Mouse (Mus musculus) hindbrain, postnatal 0 days (tissue): ENCODE data around the gene Ttc34. TPM values are rescaled to one million over a fixed set of nuclear protein-coding genes. Genes with fewer than 3 reads are reported as not detected.

Source experiments
- ATAC-seq: fragments of 200-750 bp; cut with Nextera tagmentation; 2 replicates; pipeline ENCODE4 v1.8.0; 2017; ENCODE audit warnings: mild to moderate bottlenecking, moderate TSS enrichment, moderate library complexity
- DNase-seq: peaks from one replicate; pipeline ENCODE4 v3.0.0-alpha.2; 2015; ENCODE audit warnings: low spot score
- H3K27ac ChIP-seq: fragments of 300-500 bp; sonication (generic); 2 replicates; pipeline ENCODE4 v1.5.1; 2014; ENCODE audit warnings: mild to moderate bottlenecking
- H3K27me3 ChIP-seq: fragments of 300-500 bp; sonication (generic); 2 replicates; pipeline ENCODE4 v1.6.1; 2014; ENCODE audit warnings: low read length, mixed read lengths; ENCODE audit not compliant: insufficient read depth
- H3K36me3 ChIP-seq: fragments of 300-500 bp; sonication (generic); 2 replicates; pipeline ENCODE4 v1.6.1; 2014; ENCODE audit warnings: low read length, mixed read lengths; ENCODE audit not compliant: insufficient read depth
- H3K4me1 ChIP-seq: fragments of 300-500 bp; sonication (generic); 2 replicates; pipeline ENCODE4 v1.6.1; 2014; ENCODE audit warnings: antibody characterized with exemption, low read length, mixed read lengths; ENCODE audit not compliant: insufficient read depth
- H3K4me2 ChIP-seq: fragments of 300-500 bp; sonication (generic); 2 replicates; pipeline ENCODE4 v1.6.1; 2014; ENCODE audit warnings: low read depth, mild to moderate bottlenecking, low read length, moderate library complexity, mixed read lengths
- H3K4me3 ChIP-seq: fragments of 300-500 bp; sonication (generic); 2 replicates; pipeline ENCODE4 v1.5.1; 2014; ENCODE audit warnings: low read length
- H3K9ac ChIP-seq: fragments of 300-500 bp; sonication (generic); replicated peaks from 2 replicates; pipeline ENCODE4 v1.6.1; 2014; ENCODE audit warnings: mild to moderate bottlenecking, low read length, moderate library complexity, mixed read lengths
- H3K9me3 ChIP-seq: fragments of 300-500 bp; sonication (generic); 2 replicates; pipeline ENCODE4 v1.6.1; 2016; ENCODE audit warnings: low read length, mixed read lengths
- CTCF ChIP-seq: IDR thresholded peaks from 2 replicates; pipeline ENCODE4 v1.5.1; 2016; ENCODE audit warnings: antibody characterized with exemption, control low read depth, low read depth
- WGBS: fragments of 180-500 bp; shearing (Covaris S2); extraction: QIAGEN DNeasy Blood & Tissue Kit; methylation state at CpG from one replicate; pipeline ENCODE4 v1.1.7; 2014; 5-methylcytosine and 5-hydroxymethylcytosine counted together
- polyA plus RNA-seq: library from polyadenylated mRNA; unstranded; fragments of >200 nt; fragmentation: Nextera tagmentation; extraction: Ambion mirVana; gene quantifications from 2 replicates; pipeline ENCODE4 v1.2.1, GENCODE M21; 2015
- total RNA-seq: library from RNA; depleted of rRNA; stranded (reverse); fragments of >200 nt; gene quantifications from 2 replicates; pipeline ENCODE4 v1.2.3, GENCODE M21; 2014; rRNA removed

Ttc34 gene
- total RNA-seq (3.0 and 3.3 TPM in 2 replicates), polyA plus RNA-seq (2.3 and 2.7 TPM in 2 replicates)

DNA sequence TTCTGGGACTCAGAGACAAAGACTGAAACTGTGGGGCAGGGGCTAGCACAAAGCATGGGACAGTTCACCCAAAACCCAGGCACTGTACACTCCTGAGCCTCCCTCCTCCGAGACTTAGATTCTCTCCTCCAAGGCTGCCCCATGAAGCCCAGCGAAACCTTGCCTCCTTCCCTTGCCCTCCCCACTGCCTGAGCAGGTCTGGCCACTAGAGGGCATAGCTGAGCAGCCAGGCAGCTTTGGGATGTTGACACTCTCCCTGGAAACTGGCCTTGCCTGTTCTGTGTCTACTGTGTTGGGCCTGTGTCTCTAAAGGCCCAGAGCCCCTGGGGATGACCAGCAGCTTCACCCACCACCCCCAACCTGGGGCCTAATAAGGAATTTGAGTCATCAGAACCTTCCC lies at the start of gene Ttc34:
Gene Ttc34, plus strand, starts transcription at position 290 of the 400 bp plus-strand sequence.
- H3K27ac ChIP-seq = no peak within 1 kb of the TSS

DNA sequence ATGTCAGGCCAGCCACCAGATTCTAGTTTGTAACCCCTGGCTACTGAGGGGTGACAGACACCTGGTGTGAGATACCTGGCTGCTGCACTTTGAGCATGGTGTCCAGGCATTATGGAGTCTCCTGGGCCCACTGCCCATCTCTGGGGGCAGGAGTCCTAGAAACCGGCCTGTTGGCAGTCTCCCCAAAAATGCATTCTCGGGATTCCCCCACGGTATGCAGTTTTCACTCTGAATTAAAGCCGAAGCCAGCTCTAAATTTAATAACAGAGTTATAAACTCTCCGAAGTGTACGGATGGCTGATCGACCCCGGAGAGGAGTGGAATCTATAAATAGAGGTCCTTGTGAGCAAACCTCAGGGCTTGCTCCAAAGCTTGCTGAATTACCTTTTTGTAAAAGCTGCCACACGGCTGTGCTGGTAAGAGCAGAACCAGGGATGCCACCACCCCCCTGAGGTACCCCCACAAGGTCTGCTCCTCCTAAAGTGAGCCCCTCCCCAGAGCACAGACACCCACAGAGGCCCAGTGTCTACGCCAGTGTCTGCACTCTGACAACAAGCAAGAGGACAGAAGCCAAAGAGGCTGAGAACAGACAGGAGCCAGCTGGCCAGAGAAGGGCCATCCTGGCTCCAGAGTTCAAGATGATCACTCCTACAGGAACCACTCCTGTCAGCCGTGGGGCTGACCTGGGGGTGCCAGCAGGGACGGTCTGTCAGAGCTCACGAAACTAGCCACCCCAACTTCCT lies 49.1 kb upstream of the Ttc34 start:
- H3K27ac ChIP-seq = no peak overlapping the region
- no peaks in the 10 kb centered on the region for H3K27me3 ChIP-seq
- peaks cover 3% of the 10 kb centered on the region; the same call in 1 of the 2 replicates for H3K4me1 ChIP-seq
- no peak overlapping the region for H3K4me2 ChIP-seq
- DNase-seq (peak; percentile 38), ATAC-seq (peak; percentile 64)
- WGBS = 43% methylated on average over 13 of the region's 13 CpGs
- H3K9ac ChIP-seq = no peak overlapping the region
- H3K36me3 ChIP-seq = no peaks in the 10 kb centered on the region
- TF ChIP-seq CTCF = no peak
- no peaks in the 10 kb centered on the region for H3K9me3 ChIP-seq
- H3K4me3 ChIP-seq = no peak overlapping the region

More for the DNA sequence above, at the start of gene Ttc34:
- Histone ChIP-seq H3K27me3 (no peaks in the 10 kb centered on the region), H3K4me2 (no peak within 1 kb of the TSS), H3K4me3 (no peak within 1 kb of the TSS), H3K4me1 (no peaks in the 10 kb centered on the region), H3K9me3 (no peaks in the 10 kb centered on the region), H3K36me3 (no peaks in the 10 kb centered on the region), H3K9ac (no peak within 1 kb of the TSS)
- peak; percentile 84 for TF ChIP-seq CTCF
- 36% methylated on average over 2 of the region's 2 CpGs for WGBS
- DNase-seq (peak; percentile 37), ATAC-seq (peak; percentile 48)

DNA sequence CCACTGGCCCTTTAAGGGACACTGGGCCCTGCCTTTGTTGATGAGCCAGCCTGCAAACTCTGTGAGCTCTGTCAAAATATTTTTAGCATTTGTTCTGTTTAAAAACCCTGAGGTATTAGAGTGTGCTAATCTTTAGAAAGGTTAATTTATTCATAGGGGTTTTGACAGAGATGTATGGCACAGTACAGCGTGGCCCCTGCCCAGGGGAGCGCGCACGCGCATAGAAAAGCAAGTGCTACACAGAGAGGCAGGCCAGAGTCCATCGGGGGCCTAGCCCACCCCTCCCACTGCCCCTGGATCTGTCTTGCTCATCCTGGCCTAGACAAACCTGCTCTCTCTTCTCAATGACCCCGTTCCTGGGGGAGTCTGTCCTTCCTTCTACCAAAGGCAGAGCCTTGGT lies 45.4 kb upstream of the Ttc34 start:
- Histone ChIP-seq H3K9me3 (no peaks in the 10 kb centered on the region), H3K4me3 (no peak overlapping the region), H3K36me3 (no peaks in the 10 kb centered on the region), H3K9ac (no peak overlapping the region), H3K4me1 (peaks cover 3% of the 10 kb centered on the region; the same call in 1 of the 2 replicates), H3K27me3 (no peaks in the 10 kb centered on the region), H3K4me2 (no peak overlapping the region), H3K27ac (no peak overlapping the region)
- ATAC-seq (no peak), DNase-seq (no peak)
- 59% methylated on average over 7 of the region's 7 CpGs for WGBS
- TF ChIP-seq CTCF = no peak

DNA sequence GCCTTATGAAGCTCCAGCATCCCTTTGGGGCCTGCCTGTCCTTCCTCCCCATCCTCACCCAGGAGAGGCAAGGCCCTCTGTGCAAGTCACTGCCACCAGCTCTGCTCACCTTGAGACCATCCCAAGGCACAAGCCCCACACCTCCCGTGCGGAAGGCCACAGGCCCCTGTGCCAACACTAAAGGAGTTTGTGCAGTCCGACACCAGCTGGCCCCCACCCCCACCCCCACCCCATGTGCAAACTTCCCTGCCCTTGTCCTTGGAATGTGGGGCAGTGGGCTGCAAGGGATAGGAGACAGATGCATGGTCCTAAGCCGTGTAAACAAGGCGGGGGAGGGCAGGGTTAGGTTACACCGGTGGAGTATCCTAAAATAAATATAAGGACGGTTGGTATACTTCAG lies 43.8 kb upstream of the Ttc34 start:
- DNase-seq (no peak), ATAC-seq (no peak)
- H3K4me1 ChIP-seq = peaks cover 2% of the 10 kb centered on the region; the same call in 1 of the 2 replicates
- 83% methylated on average over 7 of the region's 7 CpGs for WGBS
- no peak for TF ChIP-seq CTCF
- H3K9ac ChIP-seq = no peak overlapping the region
- H3K4me3 ChIP-seq = no peak overlapping the region
- no peak overlapping the region for H3K27ac ChIP-seq
- H3K4me2 ChIP-seq = no peak overlapping the region
- no peaks in the 10 kb centered on the region for H3K9me3 ChIP-seq
- H3K36me3 ChIP-seq = no peaks in the 10 kb centered on the region
- no peaks in the 10 kb centered on the region for H3K27me3 ChIP-seq

DNA sequence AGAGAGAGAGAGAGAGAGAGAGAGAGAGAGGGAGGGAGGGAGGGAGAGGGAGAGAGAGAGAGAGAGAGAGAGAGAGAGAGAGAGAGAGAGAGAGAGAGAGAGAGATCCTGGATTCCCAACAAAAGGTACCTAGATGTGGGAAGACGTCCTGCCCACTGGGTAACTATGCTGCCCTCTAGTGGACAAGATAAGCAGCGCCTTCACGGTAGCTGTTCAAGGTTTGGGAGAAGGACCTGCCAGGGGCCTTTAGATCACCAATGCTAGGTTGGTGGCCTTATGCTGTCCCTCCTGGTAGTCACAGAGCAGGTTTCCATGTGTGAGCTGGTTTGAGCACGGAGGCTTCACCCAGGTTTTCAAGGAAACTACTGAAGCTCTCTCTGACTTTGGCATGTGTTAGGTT lies 39.4 kb upstream of the Ttc34 start:
- Histone ChIP-seq H3K9ac (no peak overlapping the region), H3K27me3 (no peaks in the 10 kb centered on the region), H3K36me3 (no peaks in the 10 kb centered on the region), H3K9me3 (no peaks in the 10 kb centered on the region), H3K4me1 (no peaks in the 10 kb centered on the region), H3K4me3 (no peak overlapping the region), H3K4me2 (no peak overlapping the region), H3K27ac (no peak overlapping the region)
- peak; percentile 89 for TF ChIP-seq CTCF
- ATAC-seq (no peak), DNase-seq (peak; percentile 78)
- WGBS = 13% methylated on average over 4 of the region's 4 CpGs

DNA sequence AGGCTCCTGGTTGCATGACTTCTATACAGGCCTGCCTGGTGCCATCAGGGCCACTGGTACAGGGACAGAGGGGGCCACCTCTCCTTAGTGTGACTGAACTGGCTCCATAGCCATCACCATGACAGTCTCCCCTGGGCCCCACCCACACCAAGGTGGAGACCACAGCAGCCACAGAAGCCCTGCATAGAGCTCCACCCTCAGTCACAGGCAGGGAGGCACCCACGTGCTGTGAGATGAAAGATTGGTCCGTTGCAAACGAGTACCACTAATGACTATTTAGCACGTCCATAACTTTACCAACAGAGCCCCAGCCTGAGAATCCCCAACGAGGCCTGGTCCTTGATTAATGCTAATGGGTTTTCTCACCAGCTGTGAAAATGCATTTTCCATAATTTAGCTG lies 36.7 kb upstream of the Ttc34 start:
- peak; percentile 27 for DNase-seq
- ATAC-seq = 0 out of 2 replicates have a peak, but pooled peaks have one; percentile 24

DNA sequence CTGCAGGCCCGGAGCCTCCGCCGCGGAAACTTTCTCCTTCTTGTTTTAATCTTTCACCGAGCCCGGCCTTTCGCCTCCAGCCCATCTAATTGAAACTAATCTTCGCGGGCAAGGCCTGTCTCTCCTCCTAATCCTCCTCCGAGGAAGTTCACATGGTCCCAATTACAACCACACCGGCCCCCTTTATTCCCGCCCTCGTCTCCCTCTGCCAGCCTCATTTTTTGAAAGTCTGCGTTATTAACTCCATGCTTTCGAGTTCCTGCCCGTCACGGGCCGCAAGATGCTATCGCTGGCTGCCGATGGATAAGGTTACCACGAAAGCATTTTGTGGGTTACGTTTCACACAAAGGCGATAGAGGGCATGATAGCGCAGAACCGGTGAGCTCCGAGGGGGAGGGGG lies 35.0 kb upstream of the Ttc34 start:
- no peaks in the 10 kb centered on the region for H3K9me3 ChIP-seq
- no peaks in the 10 kb centered on the region for H3K4me1 ChIP-seq
- H3K4me3 ChIP-seq = no peak overlapping the region
- ATAC-seq = no peak
- H3K27ac ChIP-seq = no peak overlapping the region
- H3K4me2 ChIP-seq = no peak overlapping the region
- no peak for TF ChIP-seq CTCF
- 13% methylated on average over 26 of the region's 26 CpGs for WGBS
- DNase-seq = no peak
- H3K27me3 ChIP-seq = no peaks in the 10 kb centered on the region
- no peaks in the 10 kb centered on the region for H3K36me3 ChIP-seq
- no peak overlapping the region for H3K9ac ChIP-seq

More for the DNA sequence above, 36.7 kb upstream of the Ttc34 start:
- 40% methylated on average over 5 of the region's 5 CpGs for WGBS
- Histone ChIP-seq H3K4me3 (no peak overlapping the region), H3K27me3 (no peaks in the 10 kb centered on the region), H3K4me1 (no peaks in the 10 kb centered on the region), H3K4me2 (no peak overlapping the region), H3K9ac (no peak overlapping the region), H3K36me3 (no peaks in the 10 kb centered on the region), H3K27ac (no peak overlapping the region), H3K9me3 (no peaks in the 10 kb centered on the region)
- TF ChIP-seq CTCF = no peak
